Mouse (Mus musculus): ENCODE data around the gene Senp3.
"Not testable (repeated sequence)": the region's sequence is repeated elsewhere in the genome, so short reads cannot be mapped to it uniquely, and the experiment has no call there.

The Senp3 gene

DNA sequence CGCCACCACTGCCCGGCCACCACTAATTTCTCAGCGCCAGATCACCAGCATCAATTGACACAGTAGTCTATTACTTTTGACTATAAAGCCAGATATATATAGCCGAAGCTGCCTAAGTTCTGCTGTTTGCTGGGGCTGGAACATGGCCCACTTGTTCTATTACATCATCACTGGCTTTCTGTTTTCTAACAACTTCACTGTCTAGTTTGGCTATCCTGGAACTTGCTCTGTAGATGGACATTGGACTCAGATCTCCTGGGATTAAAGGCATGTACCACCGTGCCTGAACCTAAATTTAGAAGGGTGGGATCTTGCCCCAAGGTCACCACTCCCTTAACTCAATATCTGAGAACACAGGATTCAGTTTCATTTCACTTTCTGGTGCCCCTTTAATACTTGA lies 36.0 kb downstream of the Senp3 start:
- DNase-seq, result no peak

- DNase-seq, result no peak
Measured at GRCm38 (mm10) chr11:69635471-69635870, 46.4 kb downstream of the Senp3 start.

DNA sequence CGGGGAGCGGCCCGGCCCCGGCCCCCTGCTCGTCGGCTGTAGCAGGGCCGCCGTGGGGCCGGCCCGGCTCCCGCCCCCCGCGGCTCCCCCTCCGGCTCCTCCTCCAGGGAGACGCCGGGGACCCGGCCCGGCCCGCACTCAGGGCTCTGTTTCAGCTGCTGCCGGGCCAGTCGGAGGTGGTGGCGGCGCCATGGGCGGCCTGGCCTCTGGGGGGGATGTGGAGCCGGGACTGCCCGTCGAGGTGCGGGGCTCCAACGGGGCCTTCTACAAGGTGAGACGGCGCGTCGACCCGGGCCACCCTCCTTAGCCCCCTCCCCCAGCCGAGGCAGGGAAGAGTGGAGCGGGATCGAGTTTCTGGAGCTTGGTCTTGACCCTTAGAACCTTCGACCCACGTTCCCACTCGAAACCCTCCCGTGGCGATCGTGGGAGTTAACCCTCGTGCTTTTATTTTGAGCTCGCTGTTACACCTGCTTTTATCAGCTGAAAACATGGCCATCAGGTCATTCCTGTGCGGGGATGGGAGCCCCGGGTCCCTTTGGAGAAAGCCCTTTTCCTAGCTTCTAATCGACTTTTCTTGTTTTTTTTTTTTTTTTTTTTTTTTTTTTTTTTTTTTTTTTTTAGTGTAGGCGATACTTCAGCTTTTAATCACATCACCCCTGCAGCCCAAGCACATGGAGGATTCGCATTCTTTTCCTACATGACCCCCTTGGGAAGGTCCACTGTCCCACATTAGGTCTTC lies 48.6 kb downstream of the Senp3 start:
- peak; percentile 83 for DNase-seq

DNA sequence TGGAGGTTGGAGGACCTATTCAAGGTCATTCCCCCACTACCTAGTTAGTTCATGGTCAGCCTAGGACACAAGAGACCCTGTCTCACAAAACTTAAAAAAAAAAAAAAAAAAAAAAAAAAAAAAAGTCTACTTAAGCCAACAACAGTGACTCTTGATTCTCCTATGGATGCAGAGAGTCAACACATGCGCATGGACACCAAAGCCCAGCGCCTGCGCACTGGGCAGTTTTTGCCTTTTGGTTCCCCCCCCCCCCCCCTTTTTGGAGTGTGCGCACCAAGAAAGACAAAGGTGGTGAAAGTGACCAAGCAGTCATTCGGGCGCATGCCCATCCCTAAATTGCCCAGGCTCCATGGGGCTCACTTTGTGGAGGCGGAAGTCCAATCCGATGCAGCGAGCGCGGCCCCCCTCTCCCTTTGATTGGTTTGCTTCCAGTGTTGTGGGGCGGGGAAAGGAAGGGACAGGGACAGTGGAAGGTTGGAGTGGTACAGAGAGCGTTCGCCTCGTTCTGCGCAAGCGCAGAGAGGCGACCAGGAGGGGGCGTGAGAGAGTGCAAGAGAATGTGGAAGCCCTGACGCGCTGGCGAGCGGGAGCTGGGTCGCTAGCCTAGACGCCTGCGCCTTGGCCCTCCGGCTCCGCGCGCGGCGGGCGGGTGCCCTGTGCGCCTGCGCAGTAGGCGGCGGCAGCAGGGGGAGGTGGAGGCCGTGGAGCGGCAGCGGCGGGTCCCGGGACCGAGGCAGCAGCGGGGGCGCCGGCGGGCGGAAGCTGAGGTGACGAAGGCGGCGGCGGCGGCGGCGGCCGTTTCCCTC lies 49.4 kb downstream of the Senp3 start, which contains the start of gene Fxr2:
Fxr2 (plus strand) TSS at position 707 of the 806 bp plus-strand sequence.
- DNase-seq, result peak; percentile 100

GRCm38 (mm10) chr11:69629802-69630201 lies 52.1 kb downstream of the Senp3 start:
- DNase-seq, result no peak

GRCm38 (mm10) chr11:69628286-69628685 lies 53.6 kb downstream of the Senp3 start:
- DNase-seq, result peak; percentile 88

- not testable (repeated sequence) for DNase-seq
Measured at GRCm38 (mm10) chr11:69624339-69624738, 57.5 kb downstream of the Senp3 start.
